Mouse (Mus musculus) small intestine, adult 2 months (tissue): Measurements from ENCODE around the gene Scgb1b18.
"Not testable (repeated sequence)": the region's sequence is repeated elsewhere in the genome, so short reads cannot be mapped to it uniquely, and the experiment has no call there.

ENCODE experiments used
- CTCF ChIP-seq: fragments of 200-500 bp; IDR thresholded peaks from 2 replicates; pipeline ENCODE4 v1.5.1; 2012; ENCODE audit warnings: low read depth, mild to moderate bottlenecking, control low read depth, inconsistent platforms, low read length, moderate library complexity, mixed read lengths; ENCODE audit not compliant: insufficient replicate concordance, insufficient read length; ENCODE audit errors: extremely low read depth
- POLR2A ChIP-seq: fragments of 200-500 bp; IDR thresholded peaks from 2 replicates; pipeline ENCODE4 v1.6.1; 2012; ENCODE audit warnings: low read depth, mild to moderate bottlenecking, control low read depth, inconsistent platforms, low read length, moderate library complexity

DNA sequence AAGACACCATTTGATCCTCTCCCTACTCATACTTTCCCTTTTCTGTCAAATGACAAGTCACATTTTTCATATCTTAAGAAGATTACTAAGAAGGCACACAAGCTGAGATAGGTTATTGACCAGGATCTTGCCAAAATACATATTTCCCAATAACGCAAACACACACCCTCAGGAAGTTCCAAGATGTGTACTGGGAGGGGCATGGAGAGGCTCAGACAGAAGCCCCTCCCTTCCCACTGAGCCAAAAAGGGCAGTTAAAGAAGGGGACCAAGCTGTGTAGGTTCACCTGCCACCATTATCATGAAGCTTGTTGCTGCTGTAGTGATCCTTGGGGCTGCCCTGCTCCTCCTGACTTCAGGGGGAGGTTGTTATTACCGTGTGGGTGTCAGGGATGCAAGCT is at the start of gene Scgb1b18:
- TF ChIP-seq CTCF, POLR2A: not testable (repeated sequence)
